Mouse (Mus musculus): ENCODE measurements around the gene Smg7.

- no peak for TF ChIP-seq EP300 (IDR thresholded peaks at IDR 0.05; ENCODE audit: low read depth)
- TF ChIP-seq CTCF (IDR thresholded peaks at IDR 0.05; ENCODE audit: low read depth), result no peak
These were observed 70.1 kb downstream of the Smg7 start for GRCm38 (mm10) chr1:152832316-152832715.
